Mouse (Mus musculus) c-Kit-negative CD71-positive TER-119-positive erythroid progenitor cells, embryonic 14.5 days (primary cell): Measurements from ENCODE around the gene Depdc7.

Source experiments
- DNase-seq: peaks from one replicate; pipeline ENCODE4 v3.0.0-alpha.2; 2013; ENCODE audit warnings: low read depth, low spot score

The Depdc7 gene

DNA sequence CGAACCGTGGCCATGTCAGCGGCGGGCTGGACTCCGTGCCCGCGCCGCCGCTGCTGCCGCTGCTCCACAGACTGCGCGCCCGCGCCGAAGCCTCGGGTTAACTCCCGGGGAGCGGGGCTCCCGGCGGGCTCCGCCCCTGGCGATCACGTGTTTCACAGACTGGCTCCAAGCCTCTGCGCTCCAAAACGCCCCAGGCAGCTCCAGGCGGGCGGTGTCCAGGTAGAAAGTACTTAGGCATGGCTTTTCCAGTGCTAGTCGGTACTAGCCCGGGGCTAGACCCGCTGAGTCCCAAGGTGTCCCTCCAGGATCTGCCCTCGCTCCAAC lies at the start of gene Depdc7:
Gene Depdc7 (minus strand): TSS at position 138 of the 324 bp plus-strand sequence.
- DNase-seq = peak; percentile 67

GRCm38 (mm10) chr2:104774763-104775162 lies 32.1 kb upstream of the Depdc7 start:
- no peak for DNase-seq

DNA sequence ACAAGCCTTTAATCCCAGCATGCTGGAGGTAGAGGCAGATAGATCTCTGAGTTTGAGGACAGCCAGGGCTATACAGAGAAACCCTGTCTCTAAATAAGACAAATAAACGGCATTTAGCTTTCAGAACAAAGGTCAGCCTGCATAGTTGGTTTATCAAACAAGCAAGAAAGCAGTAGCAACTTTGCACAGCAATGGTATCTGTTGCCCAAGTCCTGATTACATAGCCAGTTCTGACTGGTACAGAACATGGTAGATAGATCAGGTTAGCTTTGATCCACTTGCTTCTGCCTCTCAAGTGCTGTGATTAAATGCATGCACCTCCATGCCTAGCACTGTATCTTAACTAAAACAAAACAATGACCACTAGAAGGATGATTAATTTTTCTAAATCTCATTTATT lies 26.0 kb upstream of the Depdc7 start:
- DNase-seq = no peak

DNA sequence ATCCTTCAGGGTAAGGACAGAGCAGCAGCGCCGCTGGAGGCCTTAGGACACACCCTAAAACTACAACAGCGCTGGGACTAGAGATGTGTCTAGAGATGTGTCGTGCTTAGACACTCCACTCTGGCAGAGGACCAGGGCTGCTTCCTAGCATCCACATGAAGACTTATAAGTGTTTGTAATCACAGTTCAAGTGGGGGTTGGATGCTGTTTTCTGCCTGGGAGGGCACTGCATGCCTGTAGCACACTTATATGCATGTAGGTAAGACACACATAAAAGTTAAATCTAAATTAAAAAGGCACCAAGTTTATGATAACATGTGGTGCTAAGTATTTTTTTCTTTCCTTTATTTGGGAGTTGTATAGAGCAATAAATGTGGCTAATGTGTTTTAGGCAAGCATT lies 21.3 kb upstream of the Depdc7 start:
- no peak for DNase-seq

GRCm38 (mm10) chr2:104763134-104763703 lies 20.5 kb upstream of the Depdc7 start:
- DNase-seq = no peak

DNA sequence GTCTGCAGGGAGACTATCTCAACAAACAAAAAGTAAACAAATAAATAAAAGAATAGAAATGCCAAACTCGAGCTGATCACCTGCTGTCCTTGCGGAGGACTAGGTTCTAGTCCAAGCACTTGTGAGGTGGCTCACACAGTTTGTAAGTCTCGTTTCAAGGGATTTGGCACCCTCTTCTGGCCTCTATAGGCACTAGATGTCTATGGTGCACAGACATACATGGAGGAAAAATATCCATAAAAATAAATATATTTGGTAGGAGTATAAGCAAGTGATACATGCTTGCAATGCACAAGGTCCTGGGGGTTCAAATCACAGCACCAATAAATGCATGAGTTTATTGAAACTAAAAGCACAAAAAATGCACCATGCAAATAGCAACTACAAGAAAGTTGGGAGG lies 7.9 kb upstream of the Depdc7 start:
- DNase-seq = no peak

DNA sequence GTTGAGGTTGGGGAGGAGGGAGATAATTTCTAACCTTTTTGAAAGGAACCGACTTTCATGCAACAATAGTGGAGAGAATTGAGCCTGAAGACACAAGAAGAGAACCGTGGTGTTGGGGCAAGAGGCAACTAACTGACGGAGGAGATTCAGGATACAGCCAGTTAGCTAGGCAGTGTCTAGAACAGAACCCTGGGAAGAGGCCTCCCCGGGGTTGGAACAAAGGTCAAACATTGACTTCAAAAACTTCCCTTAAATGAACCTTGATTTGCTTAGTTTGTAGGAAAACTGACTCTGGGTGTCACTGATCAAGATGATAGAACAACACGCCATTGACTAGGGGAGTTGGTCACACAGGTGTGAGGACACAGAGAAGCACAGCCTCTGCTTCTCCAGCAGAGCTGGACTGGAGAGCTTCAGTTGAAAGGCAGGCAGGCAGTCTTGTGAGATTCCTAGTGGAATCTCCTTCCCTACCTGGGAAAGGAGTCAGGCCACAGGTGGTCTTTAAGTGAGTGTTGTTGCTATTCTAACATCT lies 6.0 kb upstream of the Depdc7 start:
- no peak for DNase-seq

DNA sequence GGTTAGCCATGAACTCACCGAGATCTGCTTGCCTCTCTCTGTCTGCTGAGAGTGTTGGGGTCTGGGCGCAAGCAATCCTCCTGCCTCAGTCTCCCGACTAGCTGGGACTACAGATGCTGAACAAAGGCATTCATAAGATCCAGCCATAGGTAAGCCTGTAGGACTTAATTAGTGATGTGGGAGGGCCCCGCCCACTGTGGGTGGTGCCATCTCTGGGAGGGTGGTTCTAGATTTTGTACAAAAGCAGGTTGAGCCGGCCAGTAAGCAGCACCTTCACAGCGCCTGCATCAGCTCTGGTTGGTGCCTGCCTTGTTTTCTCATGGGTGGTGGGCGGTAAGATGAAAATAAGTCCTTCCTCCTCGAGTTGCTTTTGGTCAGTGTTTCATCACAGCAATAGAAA lies 3.6 kb upstream of the Depdc7 start:
- no peak for DNase-seq

- DNase-seq = no peak
Measured at GRCm38 (mm10) chr2:104743971-104744370, 1.3 kb upstream of the Depdc7 start.

DNA sequence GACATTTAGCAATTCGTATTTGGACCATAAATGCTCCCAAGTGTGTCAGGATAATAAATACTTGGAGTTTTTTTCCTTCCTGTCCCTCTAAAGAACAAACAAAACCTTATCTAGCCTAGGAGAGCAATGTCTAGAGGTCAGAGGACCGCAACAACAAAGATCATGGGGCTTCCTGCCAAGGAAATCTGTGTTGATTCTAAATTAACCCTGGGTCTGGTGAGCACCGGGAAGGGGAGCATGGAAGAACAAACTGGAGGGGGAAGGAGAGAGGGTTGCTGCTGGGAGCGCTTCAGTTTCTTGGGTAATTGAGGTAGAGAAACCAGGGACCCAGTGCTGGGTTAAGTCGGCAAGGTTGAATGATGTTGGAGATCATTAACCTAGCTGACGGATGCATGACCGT lies 482 bp upstream of the Depdc7 start:
- DNase-seq = no peak

- no peak for DNase-seq
Measured at GRCm38 (mm10) chr2:104741896-104742740, 560 bp downstream of the Depdc7 start.

- DNase-seq = no peak
Measured at GRCm38 (mm10) chr2:104741015-104741758, 1.5 kb downstream of the Depdc7 start.

GRCm38 (mm10) chr2:104740248-104740949 lies 2.3 kb downstream of the Depdc7 start:
- DNase-seq = no peak

DNA sequence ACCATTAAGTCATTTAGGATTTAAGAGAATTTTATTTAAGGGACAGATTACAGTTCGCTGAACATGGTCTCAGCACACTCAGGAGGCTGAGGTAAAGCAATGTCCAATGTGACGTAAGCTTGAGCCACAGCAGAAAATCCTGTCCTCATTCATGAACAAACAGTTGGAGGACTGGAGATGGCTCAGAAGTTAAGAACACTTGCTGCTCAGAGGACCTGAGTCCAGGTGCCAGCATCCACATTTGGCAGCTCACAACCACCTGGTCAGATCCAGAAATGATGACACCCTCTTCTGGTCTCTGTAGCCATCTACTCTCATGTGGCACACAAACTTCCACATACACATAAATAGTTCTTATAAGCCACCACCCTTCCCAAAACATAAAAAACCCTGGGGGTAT lies 3.0 kb downstream of the Depdc7 start:
- DNase-seq = no peak

DNA sequence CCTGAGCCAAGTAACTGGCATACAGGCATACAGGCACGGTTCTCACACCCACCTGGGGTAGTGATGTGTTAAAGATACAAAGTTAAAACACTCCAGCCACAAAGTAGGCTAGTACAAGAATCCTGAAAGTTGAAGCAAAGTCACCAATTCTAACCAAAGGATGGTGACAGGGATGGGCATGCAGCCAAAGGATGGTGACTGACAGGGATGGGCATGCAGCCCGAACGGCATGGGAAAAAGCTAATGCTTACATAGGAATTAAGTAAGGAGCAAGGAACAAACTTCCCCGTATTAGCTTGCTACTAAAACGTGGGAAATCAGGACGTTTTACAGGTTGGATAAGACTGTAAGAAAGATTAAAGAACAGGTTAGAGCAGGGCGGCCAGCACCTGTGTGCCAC lies 6.4 kb downstream of the Depdc7 start:
- DNase-seq = no peak

- DNase-seq = no peak
Measured at GRCm38 (mm10) chr2:104732562-104733256, 10.0 kb downstream of the Depdc7 start.

DNA sequence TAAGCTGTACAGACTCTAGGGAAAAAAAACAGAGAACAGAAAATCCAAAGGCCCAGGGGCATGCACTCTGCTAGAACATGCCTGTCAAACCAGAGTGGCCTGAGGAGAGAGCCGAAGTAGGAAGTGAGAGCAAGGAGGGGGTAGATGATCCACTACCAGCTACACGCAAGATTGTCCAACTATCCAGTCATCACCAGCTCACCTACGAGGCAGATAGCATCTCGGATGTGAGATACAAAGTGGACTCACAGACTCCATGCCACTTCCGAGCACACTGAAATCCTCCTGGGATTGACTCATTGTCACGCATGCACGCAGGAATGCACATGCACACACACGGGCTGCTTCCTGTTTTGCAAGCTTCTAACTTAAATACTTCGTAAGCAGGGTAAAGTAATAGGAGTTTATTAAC lies 10.6 kb downstream of the Depdc7 start:
- no peak for DNase-seq

GRCm38 (mm10) chr2:104727369-104727768 lies 15.3 kb downstream of the Depdc7 start:
- DNase-seq = no peak

- no peak for DNase-seq
Measured at GRCm38 (mm10) chr2:104722021-104722420, 20.7 kb downstream of the Depdc7 start.

DNA sequence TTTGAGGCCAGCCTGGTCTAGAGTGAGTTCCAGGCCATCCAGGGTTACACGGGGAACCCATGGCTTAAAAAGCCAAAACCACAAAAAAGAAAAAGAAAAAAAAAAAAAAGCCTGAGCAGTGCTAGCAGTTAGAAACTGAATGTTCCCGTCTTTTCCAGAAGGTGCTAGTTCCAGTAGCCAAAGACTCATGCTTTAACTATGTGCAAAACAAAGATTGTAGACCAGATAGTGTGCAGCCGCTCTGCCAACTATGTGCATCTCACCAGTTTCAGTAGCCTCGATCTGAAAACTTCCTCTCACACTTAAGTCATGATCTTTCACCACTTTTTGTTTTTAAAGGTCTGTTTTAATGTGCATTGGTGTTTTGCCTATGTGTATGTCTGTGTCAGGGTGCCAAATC lies 24.9 kb downstream of the Depdc7 start:
- no peak for DNase-seq

DNA sequence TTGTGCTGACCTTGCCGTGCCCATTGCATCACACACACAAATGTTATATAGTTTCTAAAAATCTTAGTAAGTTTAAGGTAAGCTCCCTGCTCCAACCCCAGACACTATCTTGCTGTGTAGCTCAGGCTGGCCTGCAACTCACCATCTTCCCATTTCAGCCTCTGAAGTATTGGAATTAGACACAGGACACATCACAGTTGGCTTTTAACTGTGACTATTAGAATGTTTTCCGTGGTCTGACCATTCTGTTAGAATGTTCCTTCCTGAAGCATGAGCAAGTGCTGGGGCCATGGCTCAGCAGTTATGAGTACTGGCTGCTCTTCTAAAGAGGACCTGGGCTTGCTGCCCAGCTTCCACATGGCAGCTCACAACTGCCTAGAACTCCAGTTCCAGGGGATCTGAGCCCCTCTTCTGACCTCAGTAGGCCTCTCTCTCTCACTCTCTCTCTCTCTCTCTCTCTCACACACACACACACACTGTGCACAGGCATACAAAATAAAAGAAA lies 25.4 kb downstream of the Depdc7 start:
- DNase-seq = no peak
